Mouse (Mus musculus): ENCODE measurements around the gene Ntrk2. TPM values are rescaled to one million over a fixed set of nuclear protein-coding genes. Genes with fewer than 3 reads are reported as not detected.

Ntrk2 gene
- total RNA-seq, 2 experiments from 2014 or later = 13.5 to 14.5 TPM

DNA sequence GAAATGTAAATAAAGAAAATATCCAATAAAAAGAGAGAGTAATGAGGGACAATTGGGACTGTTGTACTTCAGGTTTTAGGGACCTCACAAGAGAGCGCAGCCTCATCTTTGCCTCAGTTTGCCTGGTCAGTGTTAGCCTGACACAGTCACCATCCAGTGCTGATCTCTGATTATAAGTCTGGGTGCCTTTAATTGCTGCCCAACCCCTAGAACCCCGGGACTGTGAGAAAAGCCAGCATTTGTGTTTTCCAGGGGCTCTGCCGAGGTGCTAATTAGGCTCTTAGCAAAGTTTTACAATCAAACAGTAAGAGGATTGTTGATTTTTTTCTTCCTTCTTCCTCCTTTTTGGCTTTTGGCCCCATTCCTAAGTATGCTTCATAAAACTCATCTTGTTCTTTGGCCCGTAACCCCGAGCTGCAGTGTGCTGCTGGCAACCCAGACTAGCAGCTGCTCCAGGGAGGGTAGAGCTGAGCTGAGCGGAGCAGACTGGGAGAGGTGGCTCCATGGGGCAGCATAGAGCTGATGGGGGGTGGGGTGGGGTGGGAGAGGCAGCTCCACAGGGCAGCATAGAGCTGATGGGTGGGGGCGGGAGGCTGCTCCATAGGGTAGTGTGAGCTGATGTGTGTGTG is 34.5 kb downstream of the Ntrk2 start:
- DNase-seq (ENCODE audit: low spot score in 2 of 2) = no peak

DNA sequence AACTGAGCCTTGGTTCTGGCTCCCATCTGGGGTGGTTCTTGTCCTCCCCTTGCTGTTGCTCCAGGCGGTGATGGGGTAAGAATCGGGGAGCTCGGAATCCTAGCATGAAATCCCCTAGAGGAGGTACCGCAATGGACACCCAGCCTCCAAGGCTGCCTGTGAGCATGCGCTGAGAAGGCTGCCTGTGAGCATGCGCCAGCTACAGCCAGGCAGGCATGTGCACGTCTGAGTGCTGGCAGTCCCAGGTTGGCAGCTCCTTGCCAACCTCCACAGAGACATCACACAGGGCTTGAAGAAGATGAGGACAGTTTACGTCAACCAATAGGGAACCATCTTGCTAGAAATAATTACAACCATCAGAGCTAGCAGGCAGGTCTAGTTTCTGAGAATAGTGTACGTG is 37.5 kb downstream of the Ntrk2 start:
- no peak for DNase-seq (ENCODE audit: low spot score in 2 of 2)

DNA sequence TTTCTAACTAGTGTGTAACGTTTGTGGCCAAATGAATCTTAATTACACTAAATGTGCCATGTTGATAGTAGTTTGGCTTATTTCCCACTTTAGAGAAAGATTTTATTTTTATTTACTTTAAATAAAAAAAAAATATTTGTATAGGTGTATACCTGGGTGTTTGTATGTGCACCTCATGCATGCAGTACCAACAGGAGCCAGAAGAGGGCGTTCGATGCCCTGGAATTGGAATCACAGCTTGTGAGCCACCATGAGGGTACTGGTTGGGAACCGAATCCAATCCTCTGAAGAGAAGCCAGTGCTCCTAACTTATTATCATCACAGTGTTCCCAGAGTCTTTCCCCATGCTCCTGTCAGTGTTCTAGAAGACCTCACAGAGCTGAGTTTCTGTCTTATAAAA is 42.2 kb downstream of the Ntrk2 start:
- DNase-seq (ENCODE audit: low spot score in 2 of 2) = no peak

DNA sequence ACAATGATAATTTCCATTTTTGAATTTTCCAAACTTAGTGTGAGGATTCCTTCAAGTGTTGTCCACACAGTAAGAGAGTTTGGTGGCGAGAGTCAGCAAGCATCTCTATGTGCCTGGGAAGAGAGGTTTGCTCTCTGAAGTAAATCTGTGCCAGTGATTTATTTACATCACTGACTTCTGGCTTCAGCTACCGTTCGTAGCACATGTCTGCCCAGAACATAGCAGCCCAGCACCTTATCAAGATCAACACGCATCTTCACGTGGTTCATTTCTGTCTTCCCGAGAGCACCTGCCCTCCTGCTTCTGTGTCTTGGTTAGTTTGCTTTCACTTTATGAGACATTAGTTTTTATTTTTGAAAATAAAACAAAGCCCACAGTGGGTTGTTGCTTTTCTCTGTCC is 47.3 kb downstream of the Ntrk2 start:
- DNase-seq (ENCODE audit: low spot score in 2 of 2) = no peak

DNA sequence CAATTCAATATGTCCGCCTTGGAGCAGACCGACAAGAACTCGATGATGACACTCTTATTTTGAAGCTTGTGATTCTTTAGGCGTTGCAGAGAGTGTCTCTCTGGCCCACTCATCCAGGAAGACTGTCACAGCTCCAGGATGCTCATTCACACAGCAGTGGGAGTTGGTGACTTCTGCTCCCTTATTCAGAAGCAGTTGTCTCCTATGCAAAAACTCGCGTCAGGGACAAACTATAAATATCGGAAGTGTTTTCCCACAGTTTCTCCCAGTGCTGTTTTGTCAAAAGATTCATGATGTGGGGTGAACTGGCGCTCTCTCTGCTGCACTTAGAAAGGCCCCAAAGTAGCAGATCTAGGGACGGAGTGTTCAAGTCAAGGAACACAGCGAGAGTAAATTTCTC is 59.9 kb downstream of the Ntrk2 start:
- DNase-seq (ENCODE audit: low spot score in 2 of 2) = no peak

DNA sequence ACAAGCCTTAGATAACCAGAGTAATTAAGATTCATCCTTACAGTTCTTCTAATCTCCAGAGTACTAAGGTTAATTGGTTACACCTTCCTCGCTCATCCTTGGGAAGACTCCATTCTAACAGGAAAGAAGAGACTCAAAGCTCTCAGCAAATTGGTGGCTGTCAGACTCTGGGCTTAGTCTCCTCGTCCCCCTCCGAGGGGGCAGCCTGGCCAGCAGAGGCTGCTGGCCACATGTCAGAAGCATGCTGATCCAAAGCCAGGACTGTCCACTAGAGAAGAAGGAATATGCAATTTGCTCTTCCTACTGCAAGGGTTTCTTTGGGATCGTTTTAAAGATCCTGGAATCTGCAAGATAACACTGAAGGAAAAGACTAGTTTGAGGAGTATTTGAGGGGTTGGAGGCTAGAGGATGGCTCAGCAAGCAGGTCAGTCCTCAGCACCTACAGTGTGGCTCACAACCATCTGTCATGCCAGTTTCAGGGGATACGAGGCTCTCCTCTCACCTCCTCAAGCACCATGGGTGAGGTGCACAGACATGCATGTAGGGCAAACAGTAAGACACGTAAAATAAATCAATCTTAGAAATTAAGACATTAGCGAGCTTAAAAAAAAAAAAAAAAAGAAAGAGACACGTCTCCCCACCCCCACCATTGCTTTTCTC is 60.5 kb downstream of the Ntrk2 start:
- DNase-seq (ENCODE audit: low spot score in 2 of 2) = no peak

DNA sequence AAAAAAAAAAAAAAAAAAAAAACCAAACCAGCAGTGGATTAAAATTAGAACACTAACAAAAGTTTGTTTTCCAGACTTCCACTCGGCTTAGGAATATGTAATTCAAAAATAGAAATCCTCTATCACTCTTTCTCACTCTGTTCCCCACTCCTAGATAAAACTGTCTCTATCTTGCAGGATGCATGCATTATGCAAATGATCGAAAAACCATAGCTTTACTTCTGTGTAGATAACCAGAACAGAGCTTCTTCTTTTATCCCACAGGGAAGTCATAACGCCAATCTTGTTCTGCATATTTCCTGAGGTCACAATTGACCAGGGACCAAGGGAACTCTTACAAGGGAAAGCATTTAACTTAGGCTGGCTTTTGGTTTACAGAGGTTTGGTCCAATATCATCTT is 76.1 kb downstream of the Ntrk2 start:
- DNase-seq (ENCODE audit: low spot score in 2 of 2) = no peak

DNA sequence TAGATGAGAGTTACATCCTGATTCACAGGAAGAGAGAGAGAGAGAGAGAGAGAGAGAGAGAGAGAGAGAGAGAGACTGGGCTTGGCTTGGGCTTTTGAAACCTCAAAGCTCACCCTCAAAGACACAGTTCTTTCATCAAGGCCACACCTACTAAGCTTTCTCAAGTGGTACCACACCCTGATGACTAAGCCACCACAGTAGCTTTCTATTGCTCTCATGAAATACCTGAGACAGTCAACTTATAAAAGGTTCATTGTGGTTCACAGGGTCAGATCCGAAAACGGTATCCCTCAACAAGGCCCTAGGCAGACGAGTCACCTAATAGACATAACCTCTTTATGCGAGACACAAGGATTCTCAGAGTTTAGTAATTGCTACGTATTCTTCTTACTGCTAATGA is 76.5 kb downstream of the Ntrk2 start:
- DNase-seq (ENCODE audit: low spot score in 2 of 2) = no peak

DNA sequence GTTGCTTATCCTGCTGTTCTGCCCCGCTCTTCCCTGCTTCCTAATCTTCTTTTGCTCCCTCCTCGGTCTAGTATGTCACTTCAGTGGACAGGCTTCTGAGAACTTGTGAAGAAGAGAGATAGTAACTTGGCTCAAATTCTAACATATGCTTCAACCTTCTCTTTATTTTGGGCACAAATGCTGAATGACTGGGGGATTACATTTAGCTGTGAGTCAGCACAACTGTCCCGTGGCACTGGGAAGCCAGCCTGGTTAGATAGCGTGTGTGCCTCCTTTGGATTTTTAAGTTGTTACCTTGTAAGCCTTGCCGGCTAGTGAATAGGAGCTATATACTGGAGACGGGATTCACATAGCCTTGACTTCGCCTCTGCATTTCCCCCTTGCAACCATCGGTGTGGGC is 79.7 kb downstream of the Ntrk2 start:
- DNase-seq (ENCODE audit: low spot score in 2 of 2) = no peak

DNA sequence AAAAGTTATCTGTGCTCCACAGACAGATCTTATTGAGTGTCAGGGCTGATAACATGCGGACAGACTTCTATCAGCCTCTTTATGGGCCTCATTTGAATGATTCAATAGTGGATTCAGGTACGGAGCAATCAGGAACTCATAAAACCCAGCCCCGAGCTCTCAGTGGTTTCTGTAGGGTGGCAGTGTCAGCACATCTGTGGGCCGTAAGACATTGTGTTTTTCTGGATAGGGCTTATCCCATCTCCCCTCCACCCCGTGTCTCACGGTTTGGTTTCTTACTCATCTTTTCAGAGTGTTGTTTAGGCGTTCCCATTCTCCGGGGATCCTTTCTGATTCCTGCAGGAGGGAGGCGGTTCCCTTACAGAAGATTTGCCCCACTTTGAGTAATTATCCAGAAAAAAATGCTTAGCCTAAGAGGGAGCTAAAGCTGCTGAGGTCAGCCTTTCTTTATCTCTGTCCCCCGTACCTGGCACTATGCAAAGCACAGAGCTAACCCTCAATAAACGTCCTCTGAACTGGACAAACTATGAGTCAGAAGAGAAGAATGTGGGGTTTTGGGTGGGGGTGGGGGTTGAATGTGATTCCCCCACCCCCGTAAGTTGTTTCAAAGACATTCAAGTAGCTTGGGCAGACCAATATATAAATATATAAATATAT is 90.0 kb downstream of the Ntrk2 start:
- DNase-seq (ENCODE audit: low spot score in 2 of 2) = no peak

DNA sequence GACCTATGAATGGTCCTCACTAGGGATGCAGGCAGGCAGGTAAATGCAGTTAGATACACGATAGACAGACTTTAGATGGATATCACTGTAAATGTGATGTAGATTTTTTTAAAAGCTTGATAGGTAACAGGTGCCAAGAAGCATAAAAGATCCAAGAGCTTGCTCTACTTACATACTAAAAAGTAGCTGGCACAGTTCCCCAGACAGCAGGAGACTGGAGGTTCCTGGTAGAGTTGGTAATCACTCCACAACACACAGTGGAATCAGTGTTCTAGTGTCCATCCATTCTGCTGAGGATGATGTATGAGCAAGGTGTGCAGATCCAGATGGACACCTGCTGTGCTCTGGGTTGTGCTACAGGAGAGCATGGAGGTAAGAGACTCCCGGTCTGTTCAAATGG is 93.0 kb downstream of the Ntrk2 start:
- DNase-seq (ENCODE audit: low spot score in 2 of 2) = no peak

DNA sequence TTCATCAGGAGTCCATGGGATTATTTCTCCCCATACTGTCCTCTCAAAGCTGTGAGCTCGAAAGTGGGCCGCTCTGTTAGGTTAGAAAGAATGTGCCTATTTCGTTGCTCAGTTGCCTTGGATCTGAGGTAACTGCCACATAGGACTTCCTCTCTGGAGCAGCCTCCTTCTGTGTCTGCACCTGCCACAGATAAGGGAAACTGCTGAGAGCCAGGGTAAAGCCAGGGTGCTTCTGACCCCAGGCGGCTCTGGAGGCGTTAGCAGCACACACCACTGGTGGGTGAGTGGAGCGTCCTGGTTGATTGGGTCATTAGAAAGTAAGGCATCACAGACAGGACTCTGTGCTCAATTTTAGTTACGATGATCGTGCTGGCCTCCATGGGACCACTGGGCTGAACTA is 95.9 kb downstream of the Ntrk2 start:
- DNase-seq (ENCODE audit: low spot score in 2 of 2) = no peak

DNA sequence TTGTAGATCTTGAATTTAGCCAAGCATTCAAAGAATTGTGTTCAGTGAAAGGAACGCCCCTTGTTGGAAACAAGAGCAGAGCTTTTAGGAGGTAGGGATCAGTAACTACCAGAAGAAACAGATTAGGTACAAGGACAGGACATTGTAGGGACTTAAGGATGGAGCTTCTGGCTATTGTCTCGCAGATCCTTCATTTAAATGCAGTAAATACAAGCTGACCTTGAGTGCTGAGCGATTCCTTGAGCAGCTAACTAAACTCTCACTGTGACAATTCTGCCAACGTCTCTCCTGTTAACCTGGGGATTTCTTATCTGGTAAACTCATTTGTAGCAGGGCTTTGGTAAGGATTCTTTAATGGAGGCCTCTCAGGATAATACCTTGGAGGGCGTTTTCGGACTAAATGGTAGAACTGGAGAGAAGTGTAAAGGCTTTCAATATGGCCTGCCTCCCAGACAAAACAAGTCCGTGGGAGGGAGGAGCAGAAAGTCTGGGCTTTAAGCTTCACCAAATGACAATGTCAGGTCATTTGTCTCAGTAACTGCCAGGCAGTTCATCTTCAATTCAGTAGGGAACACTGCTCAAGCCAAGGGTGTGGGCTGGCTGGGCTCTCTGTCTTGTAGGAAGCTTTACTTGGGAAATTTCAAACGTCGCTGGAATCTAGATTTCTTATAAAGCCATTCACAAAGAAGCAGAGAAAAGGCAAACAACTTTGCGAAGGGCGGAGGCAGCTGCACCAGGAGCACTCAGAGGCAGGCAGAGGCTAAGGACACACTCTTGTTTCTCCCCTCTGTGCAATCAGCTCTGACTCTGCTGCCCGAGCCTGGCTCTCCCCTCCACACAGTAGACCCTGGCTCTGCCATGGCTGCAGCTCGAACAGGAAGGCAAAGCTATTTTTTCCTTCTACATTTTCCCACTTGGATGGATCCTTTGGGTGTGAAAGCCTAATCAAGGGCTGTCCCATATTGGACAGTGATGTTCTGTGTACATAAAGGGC is 98.7 kb downstream of the Ntrk2 start:
- DNase-seq (ENCODE audit: low spot score in 2 of 2) = no peak

DNA sequence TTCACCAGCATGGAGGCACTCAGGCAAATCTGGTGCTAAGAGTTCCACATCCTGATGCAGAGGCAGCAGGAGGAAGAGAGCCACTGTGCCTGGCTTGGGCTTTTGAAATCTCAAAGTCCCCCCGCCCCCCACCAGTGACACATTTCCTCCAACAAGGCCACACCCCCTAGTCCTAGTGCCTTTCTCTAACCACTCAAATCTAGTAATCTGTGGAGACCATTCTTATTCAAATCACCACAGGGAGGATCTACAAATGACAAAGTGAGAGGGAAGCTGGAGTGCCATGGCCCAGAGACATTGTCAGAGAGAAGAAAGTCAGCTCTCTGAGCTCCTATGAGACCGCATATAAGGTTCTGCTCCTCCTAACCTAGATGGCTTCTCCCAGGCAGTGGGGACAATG is 105.6 kb downstream of the Ntrk2 start:
- no peak for DNase-seq (ENCODE audit: low spot score in 2 of 2)

DNA sequence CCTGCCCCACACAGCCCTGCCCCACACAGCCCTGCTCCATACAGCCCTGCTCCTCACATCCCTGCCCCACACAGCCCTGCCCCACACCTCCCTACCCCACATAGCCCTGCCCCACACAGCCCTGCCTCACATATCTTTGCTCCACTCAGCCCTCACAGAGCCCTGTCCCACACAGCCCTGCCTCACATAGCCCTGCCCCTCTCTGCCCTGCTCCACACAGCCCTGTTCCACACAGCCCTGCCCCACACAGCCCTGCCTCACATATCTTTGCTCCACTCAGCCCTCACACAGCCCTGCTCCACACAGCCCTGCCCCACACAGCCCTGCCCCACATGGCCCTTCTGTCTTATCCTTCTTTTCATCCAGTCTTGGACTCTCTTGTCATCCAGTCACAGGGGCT is 106.2 kb downstream of the Ntrk2 start:
- no peak for DNase-seq (ENCODE audit: low spot score in 2 of 2)

DNA sequence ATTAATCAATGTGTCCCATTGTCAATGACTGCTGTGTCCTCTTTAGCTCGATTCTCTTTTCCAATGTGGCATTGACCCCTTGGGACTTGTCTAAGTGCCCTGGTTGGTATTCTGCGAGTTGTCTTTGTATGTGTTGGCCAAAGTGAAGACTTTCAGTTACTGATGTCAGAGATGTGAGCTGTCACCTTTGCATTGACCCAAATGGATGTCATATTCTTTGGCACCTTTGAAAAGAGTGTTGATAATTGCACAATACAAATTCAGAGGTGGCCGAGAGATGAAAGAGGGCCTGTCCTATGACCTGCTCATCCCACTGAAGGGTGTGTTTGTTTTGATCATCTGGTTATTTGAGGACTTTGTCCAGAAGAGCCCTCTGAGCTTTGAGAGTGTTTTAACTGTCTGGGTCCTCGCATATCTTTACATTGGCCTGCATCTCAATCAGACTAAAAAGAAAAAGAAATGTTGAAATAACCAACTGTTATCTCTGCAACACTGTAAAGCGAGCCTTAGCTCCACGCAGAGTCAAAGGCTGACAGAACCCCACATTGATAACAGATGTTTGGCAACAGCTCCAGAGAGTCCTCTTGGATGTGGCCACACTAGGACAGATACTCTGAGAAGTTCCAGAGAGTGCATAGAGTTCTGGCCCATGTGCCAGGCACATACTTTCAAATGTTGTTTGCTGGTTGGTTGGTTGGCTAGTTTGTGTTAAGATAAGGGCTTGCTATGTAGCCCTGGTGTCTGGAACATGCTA is 107.9 kb downstream of the Ntrk2 start:
- no peak for DNase-seq (ENCODE audit: low spot score in 2 of 2)

DNA sequence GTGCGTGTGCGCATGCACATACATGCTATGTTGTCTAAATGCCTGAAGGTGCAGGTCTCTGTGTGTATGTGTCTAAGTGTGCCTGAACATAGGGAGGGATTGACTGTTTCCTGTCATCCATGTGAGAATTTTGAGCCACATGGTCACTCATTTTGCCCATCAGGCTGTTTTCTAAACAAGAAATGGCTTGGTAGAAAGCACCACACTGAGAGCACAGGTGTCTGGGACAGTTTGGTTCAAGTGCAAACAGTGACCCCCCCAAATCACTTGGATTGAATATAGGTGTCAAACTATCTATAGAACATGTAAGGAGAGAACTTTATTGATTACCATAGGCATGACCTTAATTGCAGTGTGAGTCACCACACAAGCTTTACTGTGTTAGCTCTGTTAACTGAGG is 110.0 kb downstream of the Ntrk2 start:
- no peak for DNase-seq (ENCODE audit: low spot score in 2 of 2)

DNA sequence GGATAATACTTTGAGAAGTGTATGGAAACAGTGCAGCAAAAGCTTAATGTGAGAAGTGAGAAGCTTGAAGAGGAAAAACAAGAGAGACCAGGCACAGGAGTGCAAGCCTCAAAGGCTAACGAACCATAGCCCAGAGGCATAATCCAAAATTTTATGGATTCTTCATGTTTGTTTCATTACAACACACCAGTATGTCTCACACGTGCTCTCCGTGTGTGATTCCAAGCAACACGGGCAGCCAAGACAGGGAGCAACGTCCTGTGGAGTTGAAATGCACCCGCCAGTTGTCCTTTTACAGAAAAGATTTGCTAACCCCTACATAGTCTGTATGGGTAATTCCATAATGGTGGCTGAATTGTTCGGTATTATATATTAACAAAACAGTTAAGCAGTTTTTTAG is 113.9 kb downstream of the Ntrk2 start:
- DNase-seq (ENCODE audit: low spot score in 2 of 2) = no peak

DNA sequence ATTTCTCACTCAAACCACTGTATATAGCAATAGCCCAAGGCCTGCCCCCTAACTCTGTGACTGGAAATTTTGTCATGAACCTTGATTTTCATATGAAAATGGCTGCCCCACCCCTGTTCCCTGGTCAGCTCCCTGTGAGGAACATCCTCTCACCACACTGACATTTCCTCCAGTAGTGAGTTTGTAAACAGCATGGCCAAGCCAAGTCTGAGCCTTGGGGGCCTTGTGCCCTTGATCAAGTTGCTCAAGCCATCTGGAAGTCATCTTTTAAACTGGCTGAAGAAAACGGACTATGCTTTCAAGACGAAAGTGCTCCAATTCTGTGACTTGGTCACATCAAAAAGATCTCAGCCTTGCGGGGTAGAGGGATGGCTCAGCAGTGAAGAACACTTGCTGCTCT is 114.9 kb downstream of the Ntrk2 start:
- DNase-seq (ENCODE audit: low spot score in 2 of 2) = no peak

DNA sequence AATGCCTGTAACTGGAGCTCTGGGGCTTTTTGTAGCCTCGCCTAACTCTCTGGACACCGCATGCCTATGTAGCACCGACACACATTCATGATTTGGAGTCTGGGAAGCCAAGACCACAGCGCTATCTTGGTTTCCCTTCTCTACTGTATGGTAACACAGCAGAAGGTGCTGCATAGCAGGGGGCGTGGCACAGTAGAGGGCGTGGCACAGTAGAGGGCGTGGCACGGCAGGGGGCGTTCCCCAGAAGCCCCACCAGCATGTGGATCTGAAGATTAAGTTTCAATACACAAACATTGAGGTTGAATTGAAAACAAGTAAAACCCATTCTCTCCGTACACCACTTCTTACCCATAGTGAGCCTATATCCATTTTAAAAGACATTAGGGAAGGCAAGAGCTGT is 115.3 kb downstream of the Ntrk2 start:
- no peak for DNase-seq (ENCODE audit: low spot score in 2 of 2)

DNA sequence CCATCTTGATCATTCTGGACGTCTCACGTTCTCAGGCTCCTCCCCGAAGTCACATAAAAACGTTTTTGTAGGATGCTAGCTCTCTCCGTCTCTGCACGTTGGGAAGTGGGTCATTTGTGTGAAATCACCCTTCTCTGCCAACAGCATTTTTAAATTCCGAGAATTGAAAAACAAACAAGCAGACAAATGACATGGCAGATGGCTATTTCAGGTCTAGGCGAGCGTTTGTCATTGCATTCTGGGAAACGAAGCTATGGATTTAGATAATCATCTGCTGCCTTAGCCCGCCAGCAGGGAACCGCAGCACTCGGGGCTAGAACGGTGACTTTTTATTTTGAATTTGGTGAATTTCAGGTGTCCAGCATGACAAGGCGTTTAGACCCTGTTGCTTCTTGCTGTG is 115.8 kb downstream of the Ntrk2 start:
- no peak for DNase-seq (ENCODE audit: low spot score in 2 of 2)

All from adrenal gland, postnatal 4 days (tissue).